Mouse (Mus musculus) lung, adult 2 months (tissue): ENCODE results near the gene Gm853.

Experiments
- CTCF ChIP-seq: fragments of 200-500 bp; IDR thresholded peaks from 2 replicates; pipeline ENCODE4 v1.5.1; 2011; ENCODE audit warnings: mild to moderate bottlenecking, low read length, control low read depth; ENCODE audit not compliant: insufficient read depth
- POLR2A ChIP-seq: fragments of 200-500 bp; IDR thresholded peaks from 2 replicates; pipeline ENCODE4 v1.6.1; 2011; ENCODE audit warnings: low read depth, mild to moderate bottlenecking, control low read depth, low read length, borderline replicate concordance; ENCODE audit errors: extremely low read depth

GRCm38 (mm10) chr4:130192266-130192665 is 29.9 kb downstream of the Gm853 start:
- TF ChIP-seq POLR2A (no peak), CTCF (no peak)
